Mouse (Mus musculus) heart, adult 2 months (tissue): ENCODE results near the gene Mug2.

Experiments
- CTCF ChIP-seq: fragments of 200-600 bp; IDR thresholded peaks from 2 replicates; pipeline ENCODE4 v1.8.1; 2022; ENCODE audit warnings: antibody characterized with exemption, mild to moderate bottlenecking, moderate library complexity
- EP300 ChIP-seq: fragments of 200-500 bp; IDR thresholded peaks from 2 replicates; pipeline ENCODE4 v1.6.1; 2011; ENCODE audit warnings: low read depth, low read length, control low read depth; ENCODE audit not compliant: insufficient read depth
- POLR2A ChIP-seq: fragments of 200-500 bp; IDR thresholded peaks from 2 replicates; pipeline ENCODE4 v1.6.1; 2011; ENCODE audit warnings: mild to moderate bottlenecking, low read depth, low read length, control low read depth; ENCODE audit not compliant: insufficient read depth

- TF ChIP-seq CTCF (no peak), EP300 (no peak), POLR2A (no peak)
Observed at GRCm38 (mm10) chr6:122100904-122101303, 94.3 kb downstream of the Mug2 start.
